Mouse (Mus musculus) limb, embryonic 10.5 days (tissue): ENCODE data around the gene Nrxn1. TPM values are rescaled to one million over a fixed set of nuclear protein-coding genes. Genes with fewer than 3 reads are reported as not detected.

Source experiments
- DNase-seq: peaks from one replicate; pipeline ENCODE4 v3.0.0-alpha.2; 2017; ENCODE audit warnings: low spot score
- H3K27ac ChIP-seq: fragments of 300-500 bp; sonication (generic); 2 replicates; pipeline ENCODE4 v1.5.1; 2016; ENCODE audit warnings: mild to moderate bottlenecking
- H3K27me3 ChIP-seq: fragments of 300-500 bp; sonication (generic); 2 replicates; pipeline ENCODE4 v1.6.1; 2016; ENCODE audit warnings: low read depth, mild to moderate bottlenecking; ENCODE audit not compliant: poor library complexity, severe bottlenecking
- H3K36me3 ChIP-seq: fragments of 300-500 bp; sonication (generic); 2 replicates; pipeline ENCODE4 v1.6.1; 2016; ENCODE audit warnings: mild to moderate bottlenecking, moderate library complexity
- H3K4me1 ChIP-seq: fragments of 300-500 bp; sonication (generic); 2 replicates; pipeline ENCODE4 v1.6.1; 2016
- H3K4me3 ChIP-seq: fragments of 300-500 bp; sonication (generic); 2 replicates; pipeline ENCODE4 v1.5.1; 2016; ENCODE audit warnings: mild to moderate bottlenecking, moderate library complexity
- H3K9me3 ChIP-seq: fragments of 300-500 bp; sonication (generic); replicated peaks from 2 replicates; pipeline ENCODE4 v1.6.1; 2016; ENCODE audit warnings: mild to moderate bottlenecking
- WGBS: fragments of 180-500 bp; shearing (Covaris S2); methylation state at CpG from one replicate; pipeline ENCODE4 v1.1.7; 2016; 5-methylcytosine and 5-hydroxymethylcytosine counted together
- polyA plus RNA-seq: library from polyadenylated mRNA; unstranded; fragments of >200 nt; fragmentation: Nextera tagmentation; extraction: Ambion mirVana; gene quantifications from 2 replicates; pipeline ENCODE4 v1.2.1, GENCODE M21; 2016

Nrxn1 gene
- polyA plus RNA-seq, 1 experiment from 2014 or later, result 1.8 TPM

- Histone ChIP-seq H3K9me3 (no peaks in the 10 kb centered on the region), H3K4me1 (no peaks in the 10 kb centered on the region), H3K4me3 (no peak overlapping the region), H3K27ac (no peak overlapping the region), H3K27me3 (no peaks in the 10 kb centered on the region), H3K36me3 (no peaks in the 10 kb centered on the region)
- WGBS, result 89% methylated on average over 5 of the region's 5 CpGs
- DNase-seq, result no peak
Observed at GRCm38 (mm10) chr17:90787121-90787788, 305.6 kb downstream of the Nrxn1 start.

GRCm38 (mm10) chr17:90780481-90780880 is 312.4 kb downstream of the Nrxn1 start:
- 79% methylated on average over 1 of the region's 1 CpGs for WGBS
- H3K27me3 ChIP-seq, result no peaks in the 10 kb centered on the region
- DNase-seq, result no peak
- no peaks in the 10 kb centered on the region for H3K36me3 ChIP-seq
- H3K27ac ChIP-seq, result no peak overlapping the region
- H3K9me3 ChIP-seq, result no peaks in the 10 kb centered on the region
- no peaks in the 10 kb centered on the region for H3K4me1 ChIP-seq
- no peak overlapping the region for H3K4me3 ChIP-seq

- Histone ChIP-seq H3K9me3 (no peaks in the 10 kb centered on the region), H3K4me3 (no peak overlapping the region), H3K4me1 (no peaks in the 10 kb centered on the region), H3K27ac (no peak overlapping the region), H3K36me3 (no peaks in the 10 kb centered on the region), H3K27me3 (no peaks in the 10 kb centered on the region)
- DNase-seq, result no peak
- WGBS, result 94% methylated on average over 3 of the region's 3 CpGs
Observed at GRCm38 (mm10) chr17:90775397-90775796, 317.5 kb downstream of the Nrxn1 start.

- 81% methylated on average over 3 of the region's 3 CpGs for WGBS
- DNase-seq, result no peak
- H3K27ac ChIP-seq, result no peak overlapping the region
- H3K36me3 ChIP-seq, result no peaks in the 10 kb centered on the region
- H3K4me3 ChIP-seq, result no peak overlapping the region
- H3K27me3 ChIP-seq, result no peaks in the 10 kb centered on the region
- H3K4me1 ChIP-seq, result no peaks in the 10 kb centered on the region
- no peaks in the 10 kb centered on the region for H3K9me3 ChIP-seq
Observed at GRCm38 (mm10) chr17:90773233-90773632, 319.6 kb downstream of the Nrxn1 start.

GRCm38 (mm10) chr17:90768216-90768615 is 324.7 kb downstream of the Nrxn1 start:
- DNase-seq, result no peak
- H3K9me3 ChIP-seq, result no peaks in the 10 kb centered on the region
- no peaks in the 10 kb centered on the region for H3K4me1 ChIP-seq
- no peak overlapping the region for H3K4me3 ChIP-seq
- H3K27me3 ChIP-seq, result no peaks in the 10 kb centered on the region
- H3K36me3 ChIP-seq, result no peaks in the 10 kb centered on the region
- 37% methylated on average over 1 of the region's 1 CpGs for WGBS
- H3K27ac ChIP-seq, result no peak overlapping the region

- WGBS, result 60% methylated on average over 3 of the region's 3 CpGs
- Histone ChIP-seq H3K4me1 (no peaks in the 10 kb centered on the region), H3K4me3 (no peak overlapping the region), H3K27me3 (no peaks in the 10 kb centered on the region), H3K27ac (no peak overlapping the region), H3K36me3 (no peaks in the 10 kb centered on the region), H3K9me3 (no peaks in the 10 kb centered on the region)
- no peak for DNase-seq
Observed at GRCm38 (mm10) chr17:90727124-90727523, 365.7 kb downstream of the Nrxn1 start.

- Histone ChIP-seq H3K4me1 (0 out of 2 replicates have a peak, but pooled peaks cover 2% of the 10 kb centered on the region), H3K27me3 (no peaks in the 10 kb centered on the region), H3K4me3 (no peak overlapping the region), H3K9me3 (no peaks in the 10 kb centered on the region), H3K36me3 (no peaks in the 10 kb centered on the region), H3K27ac (no peak overlapping the region)
- WGBS, result 90% methylated on average over 4 of the region's 4 CpGs
- DNase-seq, result no peak
Observed at GRCm38 (mm10) chr17:90704773-90705172, 388.1 kb downstream of the Nrxn1 start.

GRCm38 (mm10) chr17:90702626-90703025 is 390.2 kb downstream of the Nrxn1 start:
- Histone ChIP-seq H3K36me3 (no peaks in the 10 kb centered on the region), H3K4me1 (0 out of 2 replicates have a peak, but pooled peaks cover 2% of the 10 kb centered on the region), H3K9me3 (no peaks in the 10 kb centered on the region), H3K27me3 (no peaks in the 10 kb centered on the region), H3K27ac (no peak overlapping the region), H3K4me3 (no peak overlapping the region)
- no peak for DNase-seq
- 89% methylated on average over 1 of the region's 1 CpGs for WGBS

- WGBS, result 40% methylated on average over 6 of the region's 6 CpGs
- Histone ChIP-seq H3K9me3 (no peaks in the 10 kb centered on the region), H3K27ac (no peak overlapping the region; the same call in 1 of the 2 replicates), H3K4me1 (peaks cover 11% of the 10 kb centered on the region), H3K36me3 (no peaks in the 10 kb centered on the region), H3K27me3 (no peaks in the 10 kb centered on the region), H3K4me3 (no peak overlapping the region)
- no peak for DNase-seq
Observed at GRCm38 (mm10) chr17:90696071-90696800, 396.6 kb downstream of the Nrxn1 start.

GRCm38 (mm10) chr17:90695086-90695584 is 397.7 kb downstream of the Nrxn1 start:
- no peak for DNase-seq
- peaks cover 11% of the 10 kb centered on the region for H3K4me1 ChIP-seq
- WGBS, result 88% methylated on average over 5 of the region's 5 CpGs
- H3K27ac ChIP-seq, result no peak overlapping the region
- H3K9me3 ChIP-seq, result no peaks in the 10 kb centered on the region
- no peaks in the 10 kb centered on the region for H3K27me3 ChIP-seq
- no peak overlapping the region for H3K4me3 ChIP-seq
- no peaks in the 10 kb centered on the region for H3K36me3 ChIP-seq

- H3K9me3 ChIP-seq, result no peaks in the 10 kb centered on the region
- no peak overlapping the region for H3K27ac ChIP-seq
- H3K27me3 ChIP-seq, result no peaks in the 10 kb centered on the region
- H3K36me3 ChIP-seq, result no peaks in the 10 kb centered on the region
- H3K4me1 ChIP-seq, result no peaks in the 10 kb centered on the region
- no peak overlapping the region for H3K4me3 ChIP-seq
- DNase-seq, result no peak
Observed at GRCm38 (mm10) chr17:90684172-90684571, 408.7 kb downstream of the Nrxn1 start.

- no peaks in the 10 kb centered on the region for H3K36me3 ChIP-seq
- H3K27me3 ChIP-seq, result no peaks in the 10 kb centered on the region
- no peak overlapping the region for H3K27ac ChIP-seq
- H3K4me3 ChIP-seq, result no peak overlapping the region
- DNase-seq, result no peak
- no peaks in the 10 kb centered on the region for H3K4me1 ChIP-seq
- no peaks in the 10 kb centered on the region for H3K9me3 ChIP-seq
- WGBS, result 94% methylated on average over 1 of the region's 1 CpGs
Observed at GRCm38 (mm10) chr17:90681019-90681418, 411.9 kb downstream of the Nrxn1 start.

- Histone ChIP-seq H3K9me3 (no peaks in the 10 kb centered on the region), H3K4me3 (no peak overlapping the region), H3K27ac (no peak overlapping the region), H3K36me3 (no peaks in the 10 kb centered on the region), H3K27me3 (no peaks in the 10 kb centered on the region), H3K4me1 (no peaks in the 10 kb centered on the region)
- DNase-seq, result no peak
- WGBS, result 74% methylated on average over 2 of the region's 2 CpGs
Observed at GRCm38 (mm10) chr17:90676676-90677075, 416.2 kb downstream of the Nrxn1 start.
